Mouse (Mus musculus) neural tube, embryonic 12.5 days (tissue): ENCODE results near the gene Mfsd7a. TPM values are rescaled to one million over a fixed set of nuclear protein-coding genes. Genes with fewer than 3 reads are reported as not detected.

Source experiments
- ATAC-seq: fragments of 200-750 bp; cut with Nextera tagmentation; 2 replicates; pipeline ENCODE4 v1.8.0; 2017; ENCODE audit warnings: low read depth, mild to moderate bottlenecking, moderate TSS enrichment, moderate library complexity; ENCODE audit not compliant: low FRiP score
- H3K27ac ChIP-seq: fragments of 300-500 bp; sonication (generic); 2 replicates; pipeline ENCODE4 v1.5.1; 2016
- H3K27me3 ChIP-seq: fragments of 300-500 bp; sonication (generic); replicated peaks from 2 replicates; pipeline ENCODE4 v1.6.1; 2016; ENCODE audit warnings: mild to moderate bottlenecking
- H3K36me3 ChIP-seq: fragments of 300-500 bp; sonication (generic); 2 replicates; pipeline ENCODE4 v1.6.1; 2016; ENCODE audit warnings: mild to moderate bottlenecking
- H3K4me1 ChIP-seq: fragments of 300-500 bp; sonication (generic); 2 replicates; pipeline ENCODE4 v1.6.1; 2016
- H3K4me2 ChIP-seq: fragments of 300-500 bp; sonication (generic); replicated peaks from 2 replicates; pipeline ENCODE4 v1.6.1; 2016; ENCODE audit warnings: mild to moderate bottlenecking
- H3K4me3 ChIP-seq: fragments of 300-500 bp; sonication (generic); 2 replicates; pipeline ENCODE4 v1.5.1; 2016
- H3K9ac ChIP-seq: fragments of 300-500 bp; sonication (generic); 2 replicates; pipeline ENCODE4 v1.6.1; 2016; ENCODE audit warnings: mild to moderate bottlenecking
- H3K9me3 ChIP-seq: fragments of 300-500 bp; sonication (generic); 2 replicates; pipeline ENCODE4 v1.6.1; 2016; ENCODE audit warnings: mild to moderate bottlenecking
- WGBS: fragments of 180-500 bp; shearing (Covaris S2); methylation state at CpG from one replicate; pipeline ENCODE4 v1.1.7; 2016; 5-methylcytosine and 5-hydroxymethylcytosine counted together
- polyA plus RNA-seq: library from polyadenylated mRNA; unstranded; fragments of >200 nt; fragmentation: Nextera tagmentation; extraction: Ambion mirVana; gene quantifications from 2 replicates; pipeline ENCODE4 v1.2.1, GENCODE M21; 2016

The Mfsd7a gene
- polyA plus RNA-seq, 1 experiment from 2014 or later, result 0.16 TPM

DNA sequence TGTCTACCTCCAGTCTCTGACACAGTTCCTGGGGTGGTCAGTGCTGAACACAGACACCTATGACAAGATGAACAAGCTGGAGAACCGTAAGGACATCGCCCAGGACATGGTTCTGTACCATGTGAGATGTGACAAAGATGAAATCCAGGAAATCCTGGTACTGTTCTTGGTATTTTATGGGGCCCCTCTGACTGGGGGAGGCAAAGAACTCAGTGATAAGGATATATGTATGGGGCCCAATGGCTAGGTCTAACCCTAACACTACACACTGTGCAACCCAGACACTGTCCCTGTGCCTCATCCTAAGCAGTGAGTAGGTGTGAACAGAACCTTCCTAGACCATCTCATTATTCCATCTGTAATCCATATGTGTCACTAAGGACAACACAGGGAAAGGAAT lies 25.3 kb downstream of the Mfsd7a start:
- Histone ChIP-seq H3K4me3 (no peak overlapping the region), H3K4me2 (no peak overlapping the region), H3K27ac (no peak overlapping the region), H3K27me3 (no peaks in the 10 kb centered on the region), H3K9ac (no peak overlapping the region), H3K4me1 (no peaks in the 10 kb centered on the region), H3K9me3 (no peaks in the 10 kb centered on the region), H3K36me3 (no peaks in the 10 kb centered on the region)
- no peak for ATAC-seq
- 86% methylated on average over 2 of the region's 2 CpGs for WGBS

DNA sequence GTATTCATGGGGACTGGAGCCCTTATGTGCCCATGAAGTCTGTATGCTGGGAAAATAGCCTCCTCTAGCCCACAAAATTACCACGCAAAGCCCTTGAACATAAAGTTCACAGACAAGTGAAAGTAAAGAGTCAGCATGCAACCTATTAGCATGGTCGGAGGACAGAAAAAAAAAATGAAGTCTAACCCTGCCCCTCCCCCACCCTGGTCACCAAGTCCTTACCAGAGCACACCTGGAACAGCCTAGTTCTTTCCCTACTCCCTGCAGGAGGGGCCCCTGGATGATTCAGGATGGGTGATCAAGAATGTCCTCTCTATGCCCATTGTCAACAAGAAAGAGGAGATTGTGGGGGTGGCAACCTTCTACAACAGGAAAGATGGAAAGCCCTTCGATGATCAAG lies 25.9 kb downstream of the Mfsd7a start:
- Histone ChIP-seq H3K36me3 (no peaks in the 10 kb centered on the region), H3K4me2 (no peak overlapping the region), H3K4me1 (no peaks in the 10 kb centered on the region), H3K27ac (no peak overlapping the region), H3K4me3 (no peak overlapping the region), H3K9me3 (no peaks in the 10 kb centered on the region), H3K9ac (no peak overlapping the region), H3K27me3 (no peaks in the 10 kb centered on the region)
- no peak for ATAC-seq
- WGBS, result 77% methylated on average over 3 of the region's 3 CpGs

DNA sequence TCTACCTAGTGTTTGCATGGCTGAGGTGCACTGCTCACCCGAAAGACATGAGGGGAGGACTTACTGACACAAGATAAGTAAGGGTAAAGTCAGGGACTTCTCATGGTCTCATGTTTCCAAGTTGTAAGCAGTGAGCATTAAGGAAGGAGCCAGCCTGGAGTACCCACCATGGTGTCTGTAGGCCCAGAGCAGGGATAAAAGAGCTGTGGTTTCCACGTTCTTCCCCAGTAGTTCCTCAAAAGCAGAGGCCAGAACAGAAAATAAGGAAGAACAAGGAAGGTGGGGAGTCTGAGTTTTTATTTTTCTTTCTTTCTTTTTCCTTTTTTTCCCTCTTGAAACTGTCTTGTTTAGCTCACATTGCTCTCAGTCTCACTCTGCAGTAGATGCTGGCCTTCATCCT lies 34.0 kb downstream of the Mfsd7a start:
- no peak overlapping the region for H3K27ac ChIP-seq
- H3K4me3 ChIP-seq, result no peak overlapping the region
- H3K36me3 ChIP-seq, result no peaks in the 10 kb centered on the region
- no peaks in the 10 kb centered on the region for H3K27me3 ChIP-seq
- 81% methylated on average over 2 of the region's 2 CpGs for WGBS
- no peak for ATAC-seq
- no peak overlapping the region for H3K9ac ChIP-seq
- H3K4me2 ChIP-seq, result no peak overlapping the region
- no peaks in the 10 kb centered on the region for H3K9me3 ChIP-seq
- no peaks in the 10 kb centered on the region for H3K4me1 ChIP-seq

DNA sequence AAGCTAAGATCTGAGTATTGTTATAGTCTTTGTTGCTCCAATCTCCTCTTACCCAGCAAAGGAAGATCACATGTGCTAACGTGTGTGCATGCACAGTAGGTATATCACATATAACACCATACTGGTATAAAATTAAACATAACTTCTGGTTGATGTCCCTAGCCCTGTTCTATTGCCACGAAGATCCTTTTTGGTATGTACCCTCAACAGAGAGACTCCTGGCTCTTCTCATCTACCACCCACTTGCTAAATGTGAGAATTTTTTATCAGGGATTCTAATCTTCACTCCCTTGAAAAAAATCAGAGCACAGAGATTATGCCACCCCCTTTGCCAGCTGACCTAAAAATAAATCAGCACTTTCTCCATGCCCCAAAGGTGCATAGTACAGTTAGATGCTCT lies 41.7 kb downstream of the Mfsd7a start:
- no peaks in the 10 kb centered on the region for H3K36me3 ChIP-seq
- WGBS, result 83% methylated on average over 2 of the region's 2 CpGs
- H3K4me1 ChIP-seq, result no peaks in the 10 kb centered on the region
- H3K27ac ChIP-seq, result no peak overlapping the region
- no peak overlapping the region for H3K9ac ChIP-seq
- ATAC-seq, result no peak
- H3K9me3 ChIP-seq, result no peaks in the 10 kb centered on the region
- H3K4me3 ChIP-seq, result no peak overlapping the region
- H3K27me3 ChIP-seq, result no peaks in the 10 kb centered on the region
- no peak overlapping the region for H3K4me2 ChIP-seq

DNA sequence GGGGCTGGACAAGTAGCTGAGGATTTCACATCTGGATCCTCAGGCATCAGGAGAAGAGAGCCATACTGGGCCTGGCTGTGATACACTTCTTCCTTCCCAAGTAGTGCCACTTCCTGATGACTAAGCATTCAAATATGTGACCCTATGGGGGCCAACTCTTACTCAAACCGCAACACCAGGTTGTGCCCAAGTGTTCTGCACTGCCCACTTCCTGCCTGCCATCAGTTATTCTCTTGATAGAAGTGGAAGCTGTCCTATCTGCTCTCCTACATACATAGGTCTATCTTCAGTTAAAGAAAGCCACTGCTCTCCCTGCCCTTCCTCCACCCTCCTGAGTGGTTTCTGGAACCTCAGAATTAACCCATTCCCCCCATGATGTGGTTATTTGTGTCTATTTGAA lies 43.2 kb downstream of the Mfsd7a start:
- H3K27me3 ChIP-seq, result no peaks in the 10 kb centered on the region
- H3K36me3 ChIP-seq, result no peaks in the 10 kb centered on the region
- no peaks in the 10 kb centered on the region for H3K9me3 ChIP-seq
- H3K27ac ChIP-seq, result no peak overlapping the region
- H3K4me3 ChIP-seq, result no peak overlapping the region
- H3K4me2 ChIP-seq, result no peak overlapping the region
- H3K4me1 ChIP-seq, result no peaks in the 10 kb centered on the region
- H3K9ac ChIP-seq, result no peak overlapping the region
- no peak for ATAC-seq
- 83% methylated on average over 1 of the region's 1 CpGs for WGBS

DNA sequence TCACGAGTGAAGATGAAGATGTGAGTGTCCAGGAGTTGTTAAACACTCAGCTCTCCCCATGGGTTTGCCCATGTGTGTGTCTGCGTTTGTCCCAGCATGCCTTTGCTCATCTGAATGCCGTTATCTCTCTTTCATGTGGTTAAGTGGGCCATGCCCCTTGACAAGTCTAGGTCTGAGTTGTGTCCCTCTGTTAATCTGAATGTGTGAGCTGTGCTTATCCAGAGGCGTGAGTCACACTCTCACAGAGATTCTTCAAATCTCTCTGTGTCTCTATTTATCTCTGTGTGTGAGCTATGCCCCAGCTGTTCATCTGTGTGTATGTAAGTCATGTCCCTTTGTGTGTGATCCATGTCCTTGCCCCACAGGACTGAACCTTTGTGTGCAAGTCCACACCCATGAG lies 45.2 kb downstream of the Mfsd7a start:
- Histone ChIP-seq H3K4me2 (no peak overlapping the region), H3K4me3 (no peak overlapping the region), H3K4me1 (no peaks in the 10 kb centered on the region), H3K9me3 (no peaks in the 10 kb centered on the region), H3K27ac (no peak overlapping the region), H3K9ac (no peak overlapping the region), H3K36me3 (no peaks in the 10 kb centered on the region), H3K27me3 (no peaks in the 10 kb centered on the region)
- WGBS, result 81% methylated on average over 4 of the region's 4 CpGs
- no peak for ATAC-seq

Other genes starting within 250 kb of the Mfsd7a start
- gene Dr1, start 180.0 kb downstream of the Mfsd7a start, polyA plus RNA-seq, result 47.0 and 49.1 TPM in 2 replicates
- gene Pigg, start 136.3 kb downstream of the Mfsd7a start, polyA plus RNA-seq, result 5.8 and 6.1 TPM in 2 replicates
- 0.45 and 0.51 TPM in 2 replicates for gene Gm42517, start 81.0 kb downstream of the Mfsd7a start, polyA plus RNA-seq
- gene Pde6b, start 60.5 kb downstream of the Mfsd7a start, polyA plus RNA-seq, result 0.75 TPM in 1 of 2 replicates, not detected in the other
- 438 and 460 TPM in 2 replicates for gene Atp5k, start 14.4 kb downstream of the Mfsd7a start, polyA plus RNA-seq
- 34.2 and 35.8 TPM in 2 replicates for gene Pcgf3, start 12.3 kb upstream of the Mfsd7a start, polyA plus RNA-seq
- 37.4 and 41.3 TPM in 2 replicates for gene Cplx1, start 101.1 kb upstream of the Mfsd7a start, polyA plus RNA-seq
- gene Gak, start 180.9 kb upstream of the Mfsd7a start, polyA plus RNA-seq, result 52.0 and 58.9 TPM in 2 replicates
- 18.1 and 18.3 TPM in 2 replicates for gene Tmem175, start 180.9 kb upstream of the Mfsd7a start, polyA plus RNA-seq
- gene Idua, start 211.4 kb upstream of the Mfsd7a start, polyA plus RNA-seq, result 8.0 and 8.2 TPM in 2 replicates
- gene Dgkq, start 220.8 kb upstream of the Mfsd7a start, polyA plus RNA-seq, result 19.8 and 23.5 TPM in 2 replicates
- gene Slc26a1, start 226.7 kb upstream of the Mfsd7a start, polyA plus RNA-seq, result 1.2 and 1.6 TPM in 2 replicates
- 19.1 and 20.7 TPM in 2 replicates for gene Fgfrl1, start 243.5 kb upstream of the Mfsd7a start, polyA plus RNA-seq